In the genomic region with DNA sequence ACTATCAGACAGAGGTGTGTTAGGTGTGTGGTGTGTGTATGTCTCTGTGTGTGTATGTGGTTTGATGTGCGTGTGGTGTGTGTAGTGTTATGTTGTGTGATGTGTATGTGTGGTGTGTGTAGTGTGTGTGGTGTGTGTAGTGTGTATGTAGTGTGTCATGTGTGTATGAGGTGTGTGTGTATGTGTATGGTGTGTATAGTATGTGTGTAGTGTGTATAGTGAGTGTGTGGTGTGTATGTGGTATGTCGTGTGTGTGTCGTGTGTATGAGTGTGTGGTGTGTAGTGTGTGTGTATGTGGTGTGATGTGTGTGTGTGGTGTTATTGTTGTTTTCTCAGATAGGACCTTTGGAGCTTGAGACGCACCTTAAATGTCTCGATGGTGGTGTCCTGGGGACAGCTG, we compare ENCODE assay signal across 8 mouse cellular contexts. TPM values are rescaled to one million over a fixed set of nuclear protein-coding genes. Genes with fewer than 3 reads are reported as not detected.
DNase-seq lines count a peak whose midpoint lies in the region; ATAC-seq lines count a peak whose summit lies in the region.

No protein-coding gene starts in this region.

- DNase-seq in kidney, postnatal 36 days = no peak
- no peak for DNase-seq in forebrain, embryonic 10.5 days (ENCODE audit: extremely low spot score, low spot score)
- DNase-seq in limb, embryonic 11.5 days (ENCODE audit: low spot score) = no peak
- no peak for DNase-seq in urinary bladder, postnatal 25 days (ENCODE audit: low spot score)
- no peak for DNase-seq in lung, postnatal 14 days
- no peak for DNase-seq in embryo, embryonic 10.5 days (ENCODE audit: low spot score)

- no peaks in the 10 kb centered on the region for H3K9me3 ChIP-seq in kidney, embryonic 15.5 days (replicated peaks)
- H3K9me3 ChIP-seq in forebrain, embryonic 10.5 days = no peaks in the 10 kb centered on the region
- no peaks in the 10 kb centered on the region for H3K9me3 ChIP-seq in limb, embryonic 11.5 days (ENCODE audit: control insufficient read depth, low read length)
- H3K9me3 ChIP-seq in neural tube, embryonic 13.5 days = no peaks in the 10 kb centered on the region

- peak overlapping the region; percentile 68 for H3K4me3 ChIP-seq in kidney, embryonic 15.5 days (replicated peaks)
- H3K4me3 ChIP-seq in forebrain, embryonic 10.5 days = peak overlapping the region; percentile 79
- H3K4me3 ChIP-seq in limb, embryonic 11.5 days (ENCODE audit: low read depth, low read length) = peak overlapping the region; percentile 64; the same call in 1 of the 2 replicates
- H3K4me3 ChIP-seq in neural tube, embryonic 13.5 days = peak overlapping the region; percentile 54

- H3K27me3 ChIP-seq in kidney, embryonic 15.5 days = no peaks in the 10 kb centered on the region
- no peaks in the 10 kb centered on the region for H3K27me3 ChIP-seq in forebrain, embryonic 10.5 days (ENCODE audit: poor library complexity, severe bottlenecking)
- H3K27me3 ChIP-seq in limb, embryonic 11.5 days (ENCODE audit: control insufficient read depth, insufficient read depth, low read length) = no peaks in the 10 kb centered on the region
- no peaks in the 10 kb centered on the region for H3K27me3 ChIP-seq in neural tube, embryonic 13.5 days

- peak overlapping the region; percentile 65 for H3K4me2 ChIP-seq in kidney, embryonic 15.5 days
- H3K4me2 ChIP-seq in limb, embryonic 11.5 days (ENCODE audit: low read depth, severe bottlenecking) = peak overlapping the region; percentile 48; the same call in 1 of the 2 replicates
- peak overlapping the region; percentile 67 for H3K4me2 ChIP-seq in neural tube, embryonic 13.5 days

- H3K9ac ChIP-seq in kidney, embryonic 15.5 days = 0 out of 2 replicates have a peak overlapping the region, but pooled peaks have one; percentile 60
- H3K9ac ChIP-seq in limb, embryonic 11.5 days (ENCODE audit: low read length) = no peak overlapping the region; the same call in 1 of the 2 replicates
- no peak overlapping the region for H3K9ac ChIP-seq in neural tube, embryonic 13.5 days

- no peak for ATAC-seq in kidney, embryonic 15.5 days (replicated peaks; ENCODE audit: low FRiP score)
- ATAC-seq in limb, embryonic 11.5 days (ENCODE audit: insufficient number of reproducible peaks, low FRiP score, low TSS enrichment, low read depth) = peak; percentile 10; the same call in 1 of the 2 replicates
- peak; percentile 14; the same call in 1 of the 2 replicates for ATAC-seq in neural tube, embryonic 13.5 days (ENCODE audit: low read depth)

- H3K27ac ChIP-seq in kidney, embryonic 15.5 days = 0 out of 2 replicates have a peak overlapping the region, but pooled peaks have one; percentile 86
- peak overlapping the region; percentile 97; the same call in 1 of the 2 replicates for H3K27ac ChIP-seq in forebrain, embryonic 10.5 days
- H3K27ac ChIP-seq in limb, embryonic 11.5 days (replicated peaks; ENCODE audit: low read depth, low read length) = no peak overlapping the region
- no peak overlapping the region for H3K27ac ChIP-seq in neural tube, embryonic 13.5 days (replicated peaks)

- WGBS in kidney, embryonic 15.5 days = 83% methylated on average over 5 of the region's 5 CpGs
- WGBS in forebrain, embryonic 10.5 days = 78% methylated on average over 5 of the region's 5 CpGs
- 80% methylated on average over 5 of the region's 5 CpGs for WGBS in limb, embryonic 11.5 days
- 87% methylated on average over 5 of the region's 5 CpGs for WGBS in neural tube, embryonic 13.5 days

- H3K36me3 ChIP-seq in kidney, embryonic 15.5 days = no peaks in the 10 kb centered on the region
- peaks cover 22% of the 10 kb centered on the region for H3K36me3 ChIP-seq in forebrain, embryonic 10.5 days (replicated peaks)
- no peaks in the 10 kb centered on the region for H3K36me3 ChIP-seq in limb, embryonic 11.5 days (ENCODE audit: control insufficient read depth, insufficient read depth, low read length)
- H3K36me3 ChIP-seq in neural tube, embryonic 13.5 days = peaks cover 17% of the 10 kb centered on the region

- peaks cover 13% of the 10 kb centered on the region for H3K4me1 ChIP-seq in kidney, embryonic 15.5 days
- H3K4me1 ChIP-seq in forebrain, embryonic 10.5 days = peaks cover 17% of the 10 kb centered on the region
- H3K4me1 ChIP-seq in limb, embryonic 11.5 days (ENCODE audit: control insufficient read depth, insufficient read depth, low read length) = 0 out of 2 replicates have a peak, but pooled peaks cover 2% of the 10 kb centered on the region
- H3K4me1 ChIP-seq in neural tube, embryonic 13.5 days (replicated peaks) = peaks cover 12% of the 10 kb centered on the region

RNA-seq across cellular contexts. Expression of a gene that starts 19.0 kb away (rescaled TPM):
- polyA plus RNA-seq in kidney, embryonic 15.5 days (2015; fragmentation: Nextera tagmentation; extraction: Ambion mirVana) = 34.4 and 39.8 TPM in 2 replicates
- polyA plus RNA-seq in forebrain, embryonic 10.5 days (2016; fragmentation: Nextera tagmentation; extraction: Ambion mirVana) = 45.9 and 49.9 TPM in 2 replicates
- 37.3 and 37.6 TPM in 2 replicates for polyA plus RNA-seq in limb, embryonic 11.5 days (2014; fragmentation: Nextera tagmentation; extraction: Ambion mirVana)
- polyA plus RNA-seq in neural tube, embryonic 13.5 days (2015; fragmentation: Nextera tagmentation; extraction: Ambion mirVana) = 43.3 and 44.5 TPM in 2 replicates

RNA-seq across cellular contexts. Expression of a gene that starts 31.1 kb away (rescaled TPM):
- 8.0 and 22.0 TPM in 2 replicates for polyA plus RNA-seq in kidney, embryonic 15.5 days (2015; fragmentation: Nextera tagmentation; extraction: Ambion mirVana)
- 205 and 261 TPM in 2 replicates for polyA plus RNA-seq in forebrain, embryonic 10.5 days (2016; fragmentation: Nextera tagmentation; extraction: Ambion mirVana)
- 9.3 and 11.2 TPM in 2 replicates for polyA plus RNA-seq in limb, embryonic 11.5 days (2014; fragmentation: Nextera tagmentation; extraction: Ambion mirVana)
- 1,543 and 1,658 TPM in 2 replicates for polyA plus RNA-seq in neural tube, embryonic 13.5 days (2015; fragmentation: Nextera tagmentation; extraction: Ambion mirVana)

RNA-seq across cellular contexts. Expression of a gene that starts 35.4 kb away (rescaled TPM):
- polyA plus RNA-seq in kidney, embryonic 15.5 days (2015; fragmentation: Nextera tagmentation; extraction: Ambion mirVana) = 54.3 and 66.8 TPM in 2 replicates
- 68.8 and 69.7 TPM in 2 replicates for polyA plus RNA-seq in forebrain, embryonic 10.5 days (2016; fragmentation: Nextera tagmentation; extraction: Ambion mirVana)
- 36.5 and 41.1 TPM in 2 replicates for polyA plus RNA-seq in limb, embryonic 11.5 days (2014; fragmentation: Nextera tagmentation; extraction: Ambion mirVana)
- 50.8 and 54.0 TPM in 2 replicates for polyA plus RNA-seq in neural tube, embryonic 13.5 days (2015; fragmentation: Nextera tagmentation; extraction: Ambion mirVana)

RNA-seq across cellular contexts. Expression of a gene that starts 35.4 kb away (rescaled TPM):
- not detected in 2 replicates for polyA plus RNA-seq in kidney, embryonic 15.5 days (2015; fragmentation: Nextera tagmentation; extraction: Ambion mirVana)
- 0.06 and 0.07 TPM in 2 replicates for polyA plus RNA-seq in forebrain, embryonic 10.5 days (2016; fragmentation: Nextera tagmentation; extraction: Ambion mirVana)
- polyA plus RNA-seq in limb, embryonic 11.5 days (2014; fragmentation: Nextera tagmentation; extraction: Ambion mirVana) = not detected in 2 replicates
- 0.21 and 0.22 TPM in 2 replicates for polyA plus RNA-seq in neural tube, embryonic 13.5 days (2015; fragmentation: Nextera tagmentation; extraction: Ambion mirVana)

Comparison
In these comparisons a context has a peak if more than half of its experiments do, and no peak if none do; other contexts are left out.
1. H3K27ac ChIP-seq: peak in kidney, embryonic 15.5 days (single experiment) and forebrain, embryonic 10.5 days (single experiment); none in limb, embryonic 11.5 days (single experiment) and neural tube, embryonic 13.5 days (single experiment).
2. Peak in every context shown above with its lines, with median percentiles within 50 percentile points of each other: H3K4me2 ChIP-seq and H3K4me3 ChIP-seq.